Mouse (Mus musculus) activated CD4-positive, CD25-positive, alpha-beta regulatory T cell, adult 4 months (primary cell): ENCODE measurements around the gene Timm10. TPM values are rescaled to one million over a fixed set of nuclear protein-coding genes. Genes with fewer than 3 reads are reported as not detected.

Experiments used
- ATAC-seq: one replicate; pipeline ENCODE4 v1.8.0; 2017
- polyA plus RNA-seq, 2 experiments: library from polyadenylated mRNA; unstranded; fragments of 100-300 nt; shearing (Covaris generic); gene quantifications; one replicate each; pipeline ENCODE4 v1.2.1; 2017

The Timm10 gene
- polyA plus RNA-seq, 2 experiments from 2014 or later: 36.8 to 40.4 TPM

DNA sequence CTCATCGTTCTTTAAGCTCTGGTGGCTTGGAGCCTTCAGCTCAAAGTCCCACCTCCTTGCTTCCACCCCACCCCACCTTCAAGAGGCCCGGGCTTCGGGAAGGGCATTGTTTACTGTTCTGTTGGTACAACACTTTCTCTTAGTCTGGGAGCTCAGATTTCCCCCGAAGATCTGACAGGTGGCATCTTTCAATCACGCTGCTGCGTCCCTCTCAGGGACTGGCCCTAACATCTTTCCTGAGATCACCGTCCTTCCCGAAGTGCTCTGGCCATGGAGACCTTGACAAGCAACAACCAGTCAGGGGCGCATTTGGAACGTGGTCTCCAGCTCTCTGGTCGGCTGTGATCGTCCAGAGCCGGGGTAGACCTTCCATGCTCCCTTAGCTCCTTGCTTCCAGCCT lies 4.2 kb upstream of the Timm10 start, which contains the start of gene Smtnl1:
TSS of gene Smtnl1 (minus strand) at position 101 of the 400 bp plus-strand sequence.
- no peak for ATAC-seq

- no peak for ATAC-seq
Observed at GRCm38 (mm10) chr2:84823237-84823636, 3.6 kb upstream of the Timm10 start.

GRCm38 (mm10) chr2:84827283-84827920 lies 605 bp downstream of the Timm10 start:
- ATAC-seq: no peak

DNA sequence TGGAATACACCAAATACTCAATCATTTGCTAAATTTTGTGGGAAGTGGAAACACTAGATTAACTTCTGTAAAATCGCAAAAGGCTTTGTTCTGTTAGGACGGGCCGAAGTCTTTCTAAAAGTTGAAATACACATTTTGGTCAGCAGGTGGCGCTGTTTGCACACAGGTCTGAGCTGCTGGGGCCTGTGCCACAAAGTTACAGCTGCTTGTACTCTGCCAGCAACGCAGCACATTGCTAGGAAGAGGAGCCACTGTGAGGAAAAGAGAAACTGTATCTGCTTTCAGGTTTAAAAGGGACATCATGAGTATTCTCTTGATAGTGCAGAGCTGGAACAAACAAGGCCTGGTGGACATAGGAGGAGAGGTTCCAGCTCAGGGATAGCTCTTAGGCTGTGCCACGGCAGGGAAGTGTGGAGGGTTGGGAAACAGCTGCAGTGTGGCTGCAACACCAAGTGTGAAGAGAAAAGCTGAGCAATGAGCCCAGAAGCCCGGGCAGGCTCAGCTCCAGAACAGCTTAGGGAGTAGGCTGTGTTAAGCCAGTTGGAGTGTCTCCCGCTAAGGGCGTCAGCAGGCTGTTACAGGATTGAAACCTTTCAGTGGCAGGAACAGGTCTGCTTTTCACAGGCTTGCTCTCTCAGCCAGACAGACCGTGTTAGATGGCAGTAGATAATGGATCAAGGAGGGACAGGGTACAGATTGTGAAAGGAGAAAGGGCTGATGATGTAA lies 5.0 kb downstream of the Timm10 start:
- ATAC-seq: peak; percentile 60

DNA sequence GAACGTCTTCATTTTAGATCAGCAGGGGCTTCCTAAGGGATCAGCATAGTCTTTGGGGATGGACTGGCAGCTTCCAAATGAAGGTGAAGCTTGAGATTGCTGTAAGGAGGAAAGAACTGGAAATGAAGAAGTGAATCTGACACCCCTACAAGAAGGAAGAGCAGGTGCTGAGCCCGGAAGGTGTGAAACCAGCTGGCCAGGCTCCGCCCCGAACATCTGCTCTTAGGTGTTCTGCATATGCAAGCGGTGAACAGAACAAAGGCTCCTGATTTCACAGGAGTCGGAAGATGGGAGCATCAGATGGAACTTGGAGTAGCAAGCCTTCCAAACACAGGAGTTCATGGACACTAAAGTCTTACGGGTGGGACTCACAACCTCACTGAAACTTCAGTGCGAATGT lies 10.3 kb downstream of the Timm10 start:
- no peak for ATAC-seq

DNA sequence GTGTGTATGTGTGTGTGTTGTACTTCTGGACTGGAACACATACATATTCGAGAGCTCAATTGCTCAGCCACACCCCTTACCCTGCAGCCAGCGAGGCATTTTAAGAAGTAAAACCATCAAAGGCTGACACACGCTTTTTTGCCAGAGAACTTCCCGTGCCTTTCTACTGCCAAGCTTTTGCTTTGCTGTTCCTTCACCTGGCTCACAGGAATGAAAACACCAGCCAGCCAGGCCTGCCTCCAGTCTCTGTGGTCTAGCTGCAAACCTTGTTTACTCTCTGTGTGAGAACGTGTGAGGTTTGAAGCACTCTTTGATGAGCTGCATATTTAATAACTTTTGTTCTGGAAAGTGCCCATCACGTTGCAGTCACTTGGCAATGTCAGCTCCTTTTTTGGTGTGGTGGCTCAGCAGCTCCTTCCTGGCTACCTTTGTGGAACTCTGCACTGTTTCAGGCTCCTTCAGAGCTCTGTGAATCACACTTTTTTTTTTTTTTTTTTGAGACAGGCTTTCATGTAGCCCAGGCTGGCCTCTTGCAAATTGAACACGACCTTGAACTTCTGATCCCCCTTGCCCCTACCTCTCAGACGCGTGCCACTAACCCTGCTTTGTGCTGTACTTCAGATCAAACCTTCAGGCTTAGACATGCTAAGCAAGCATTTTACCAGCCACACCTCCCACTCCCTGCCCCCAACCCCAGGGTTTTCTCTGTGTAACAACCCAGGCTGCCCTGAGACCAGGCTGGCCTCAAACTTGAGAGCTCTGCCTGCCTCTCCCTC lies 11.2 kb downstream of the Timm10 start:
- ATAC-seq: peak; percentile 50

DNA sequence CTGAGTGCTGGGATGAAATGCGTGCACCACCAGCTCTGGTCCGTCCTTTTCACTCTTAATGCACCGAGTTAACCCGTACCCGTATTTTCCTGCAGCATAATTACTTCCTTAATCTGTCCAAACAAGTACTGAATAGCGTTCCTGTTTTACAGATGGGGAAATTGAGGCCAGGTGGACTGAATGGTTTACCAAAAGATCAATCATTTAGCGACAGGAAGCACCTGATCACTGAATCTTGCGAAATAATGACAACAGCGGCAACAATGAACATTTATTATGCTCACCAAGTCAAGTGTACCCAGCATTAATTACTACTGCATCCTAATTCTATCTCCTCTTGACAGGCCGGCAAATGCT lies 11.8 kb downstream of the Timm10 start, which contains the start of gene Slc43a1:
TSS of gene Slc43a1 (plus strand) at position 258 of the 357 bp plus-strand sequence.
- no peak for ATAC-seq

GRCm38 (mm10) chr2:84838993-84839980 lies 12.5 kb downstream of the Timm10 start:
- no peak for ATAC-seq

GRCm38 (mm10) chr2:84840016-84840747 lies 13.4 kb downstream of the Timm10 start:
- ATAC-seq: no peak

DNA sequence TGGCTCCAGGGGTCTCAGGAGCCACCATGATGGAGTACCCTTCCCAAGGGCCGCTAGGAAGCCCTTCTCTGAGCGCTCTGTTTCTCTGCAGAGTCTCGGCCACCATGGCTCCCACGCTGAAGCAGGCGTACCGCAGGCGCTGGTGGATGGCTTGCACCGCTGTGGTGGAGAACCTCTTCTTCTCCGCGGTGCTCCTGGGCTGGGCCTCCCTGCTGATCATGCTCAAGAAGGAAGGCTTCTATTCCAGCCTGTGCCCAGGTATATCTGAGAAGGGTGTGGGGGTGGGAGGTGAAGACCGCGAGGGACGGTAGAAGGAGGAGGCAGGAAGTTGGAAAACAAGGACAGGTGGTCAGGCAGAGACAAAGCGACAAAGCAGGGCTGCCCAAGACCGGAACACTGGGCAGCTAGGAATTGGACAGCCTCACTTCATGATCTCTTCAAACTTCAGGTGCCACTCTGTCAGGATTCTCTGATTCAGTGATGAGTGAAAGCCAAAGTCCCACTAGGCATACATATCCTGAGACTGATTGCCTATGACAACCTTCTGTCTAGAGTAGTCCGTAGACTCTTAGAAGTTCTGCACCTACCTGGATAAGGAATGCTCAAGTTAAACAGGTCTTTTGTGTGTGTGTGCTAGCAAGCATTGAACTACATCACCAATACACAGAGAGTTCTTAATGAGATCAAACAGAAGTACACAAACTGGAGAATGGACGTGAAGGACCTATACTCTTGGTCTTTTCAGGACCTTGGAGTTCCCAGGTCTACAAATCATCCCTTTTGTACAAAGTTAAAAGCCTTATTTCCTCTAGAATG lies 14.2 kb downstream of the Timm10 start:
- ATAC-seq: no peak

GRCm38 (mm10) chr2:84841905-84842304 lies 15.1 kb downstream of the Timm10 start:
- no peak for ATAC-seq

DNA sequence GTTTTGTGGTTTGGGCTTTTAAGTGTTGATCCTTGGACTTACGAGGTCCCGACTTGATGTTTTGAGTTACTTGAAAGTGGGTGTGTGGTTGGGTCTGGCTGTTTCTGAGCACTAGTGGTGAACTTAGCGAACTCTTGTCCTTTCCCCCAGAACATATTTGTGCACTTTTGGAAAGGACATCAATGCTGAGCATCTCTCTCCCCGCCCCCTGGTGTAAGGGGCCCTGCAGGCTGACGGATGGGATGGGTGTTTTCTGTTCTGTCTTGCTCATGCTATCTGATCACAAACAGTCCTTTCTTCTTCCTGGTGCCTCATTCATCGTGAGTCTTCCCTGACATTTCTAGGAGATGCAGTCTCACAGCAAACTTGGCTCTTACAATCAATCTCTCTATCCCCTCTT lies 16.9 kb downstream of the Timm10 start:
- ATAC-seq: no peak

- ATAC-seq: no peak
Observed at GRCm38 (mm10) chr2:84845226-84845625, 18.4 kb downstream of the Timm10 start.

- no peak for ATAC-seq
Observed at GRCm38 (mm10) chr2:84850407-84851129, 23.8 kb downstream of the Timm10 start.

GRCm38 (mm10) chr2:84851130-84852040 lies 24.6 kb downstream of the Timm10 start:
- ATAC-seq: no peak

DNA sequence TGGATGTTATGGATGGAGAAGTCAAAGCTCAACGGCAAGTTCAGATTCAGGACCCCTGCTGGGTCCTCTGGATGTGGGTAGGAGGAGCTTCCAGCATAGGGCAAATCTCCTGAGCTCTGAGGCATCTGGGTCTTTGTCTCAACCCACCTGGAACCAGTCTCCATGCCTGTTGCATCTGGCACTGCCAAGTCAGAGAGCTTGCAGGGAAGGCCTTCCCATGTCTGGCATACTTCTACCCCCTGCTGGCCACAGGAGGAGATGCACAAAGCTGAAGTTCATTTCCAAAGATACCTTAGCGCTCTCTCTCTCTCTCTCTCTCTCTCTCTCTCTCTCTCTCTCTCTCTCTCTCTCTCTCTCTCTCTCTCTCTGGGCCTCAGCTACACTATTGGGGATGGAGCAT lies 28.9 kb downstream of the Timm10 start:
- ATAC-seq: peak; percentile 89

DNA sequence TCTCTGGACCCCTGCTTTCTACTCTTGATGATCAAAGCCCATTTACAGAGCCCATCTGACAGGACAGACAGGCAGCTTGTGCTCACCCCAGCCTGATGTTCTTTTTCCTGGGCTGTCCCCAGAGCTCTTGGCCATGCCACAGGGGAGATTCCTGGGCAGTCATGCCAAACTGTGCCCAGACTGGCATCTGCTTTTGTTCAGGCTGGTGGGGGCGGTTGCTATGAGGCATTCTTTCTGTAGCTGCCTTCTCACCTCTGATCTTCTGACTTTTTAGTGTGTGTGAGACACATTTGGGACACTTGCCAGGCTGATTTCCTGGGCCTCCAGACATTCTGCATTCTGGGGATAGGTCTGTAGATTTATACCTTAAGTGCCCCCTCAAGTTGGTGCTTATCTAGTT lies 31.8 kb downstream of the Timm10 start:
- no peak for ATAC-seq

DNA sequence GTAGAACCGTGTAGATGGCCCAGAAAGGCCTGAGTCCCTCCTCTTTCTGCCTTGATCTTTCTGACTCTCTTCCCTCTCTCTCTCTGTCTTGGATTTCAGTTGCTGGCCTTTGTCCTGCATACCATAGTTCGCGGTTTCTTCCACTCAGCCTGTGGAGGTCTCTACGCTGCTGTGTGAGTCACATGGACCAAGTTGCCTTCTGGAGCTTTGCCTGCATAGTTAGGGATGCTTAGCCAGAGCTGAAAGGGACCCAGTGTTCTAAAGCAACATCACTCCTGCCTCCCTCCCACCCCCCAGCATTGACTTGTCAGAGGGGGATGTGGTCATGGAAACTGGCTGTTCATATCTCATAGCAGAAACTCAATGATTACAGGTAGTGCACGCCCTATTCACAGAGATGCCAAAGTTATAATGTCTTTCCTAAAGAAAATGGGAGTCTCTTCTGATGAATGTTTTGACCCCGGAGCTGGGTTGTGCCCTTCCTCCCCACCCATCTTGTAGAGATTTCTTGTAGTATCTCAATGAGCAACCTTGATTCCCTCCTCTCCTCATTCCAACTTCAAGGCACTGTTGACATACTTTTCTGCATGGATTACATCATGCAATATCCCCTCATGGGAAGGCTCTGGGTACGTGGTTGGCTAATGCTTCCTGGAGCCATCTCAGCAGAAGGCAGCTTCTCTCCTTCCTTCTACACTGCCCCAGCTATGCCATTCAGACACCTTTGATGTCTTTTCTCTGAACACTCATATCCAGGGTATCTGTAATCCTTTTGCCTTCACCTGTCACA lies 33.4 kb downstream of the Timm10 start:
- no peak for ATAC-seq
